Mouse (Mus musculus) effector memory CD4-positive, alpha-beta T cell, adult 5 months (primary cell): ENCODE data around the gene Clcf1. TPM values are rescaled to one million over a fixed set of nuclear protein-coding genes. Genes with fewer than 3 reads are reported as not detected.

Source experiments
- polyA plus RNA-seq: library from polyadenylated mRNA; unstranded; fragments of 100-300 nt; shearing (Covaris generic); gene quantifications from one replicate; pipeline ENCODE4 v1.2.1, GENCODE M21; 2017

Clcf1 gene
- polyA plus RNA-seq: 36.7 TPM

DNA sequence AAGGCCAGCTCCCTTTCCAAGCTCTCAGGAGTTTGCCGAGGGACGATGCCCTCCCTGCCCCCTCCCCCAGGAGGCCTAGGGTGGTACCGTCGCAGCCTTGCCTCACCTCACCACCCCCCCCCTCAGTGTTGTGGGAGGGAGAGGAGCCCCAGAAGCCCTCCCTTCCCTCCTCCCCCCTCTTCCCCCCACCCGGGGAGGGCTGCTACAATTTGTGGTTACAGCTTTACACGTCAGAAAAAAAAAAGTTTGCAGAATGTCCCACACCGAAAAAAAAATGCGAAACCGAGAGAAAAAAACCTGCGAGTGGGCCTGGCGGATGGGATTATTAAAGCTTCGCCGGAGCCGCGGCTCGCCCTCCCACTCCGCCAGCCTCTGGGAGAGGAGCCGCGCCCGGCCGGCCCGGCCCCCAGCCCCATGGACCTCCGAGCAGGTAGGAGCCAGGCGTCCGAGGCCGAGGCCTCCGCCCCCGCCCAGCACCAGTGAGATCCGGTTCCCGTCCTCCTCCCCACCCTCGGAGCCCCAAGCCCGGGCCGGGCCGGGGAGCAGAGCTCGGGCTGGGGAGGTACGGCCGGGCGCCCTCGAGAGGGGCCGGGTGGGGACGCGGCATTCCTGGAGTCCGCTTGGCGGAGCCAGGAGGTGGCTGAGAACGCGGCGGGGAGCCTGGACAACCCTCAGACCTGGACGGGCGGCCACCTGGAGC lies at the start of gene Clcf1, which contains the start of gene AC109138.7:
Clcf1 (plus strand) TSS at position 168 of the 700 bp plus-strand sequence.
AC109138.7 (plus strand) TSS at position 287 of the 700 bp plus-strand sequence.

GRCm38 (mm10) chr19:4175368-4175947 lies 38.6 kb upstream of the Clcf1 start, which contains the start of gene Carns1:
Gene Carns1 (minus strand): TSS chr19:4175479.

DNA sequence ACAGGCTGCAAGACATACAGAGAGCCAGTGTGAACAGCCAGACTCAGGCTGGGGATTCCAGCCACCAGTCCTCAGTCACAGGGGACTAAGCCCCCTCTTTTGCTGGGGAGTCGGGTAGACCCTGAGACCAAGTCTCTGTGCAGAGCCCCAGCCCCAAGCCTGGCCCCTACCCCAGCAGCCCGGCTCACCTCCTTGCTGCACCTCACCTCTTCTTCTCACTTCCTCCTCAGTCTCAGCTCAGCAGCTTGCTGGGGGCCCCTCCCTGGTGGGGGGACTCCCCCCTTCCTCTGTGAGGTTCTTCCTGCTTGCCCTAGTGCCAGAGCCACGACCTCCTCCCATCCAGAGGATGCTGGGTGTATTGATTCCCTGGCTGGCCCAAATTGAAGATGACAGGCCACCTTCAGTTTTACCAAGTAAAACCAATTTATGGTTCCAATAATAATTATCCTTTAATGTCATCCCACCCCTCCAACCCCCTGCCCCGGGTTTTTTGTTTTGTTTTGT lies 23.2 kb upstream of the Clcf1 start, which contains the start of gene Tbc1d10c:
Tbc1d10c (minus strand) TSS at position 454 of the 504 bp plus-strand sequence.

GRCm38 (mm10) chr19:4191528-4192250 lies 22.3 kb upstream of the Clcf1 start, which contains the start of gene Ppp1ca:
Gene Ppp1ca (plus strand): TSS chr19:4192065.

DNA sequence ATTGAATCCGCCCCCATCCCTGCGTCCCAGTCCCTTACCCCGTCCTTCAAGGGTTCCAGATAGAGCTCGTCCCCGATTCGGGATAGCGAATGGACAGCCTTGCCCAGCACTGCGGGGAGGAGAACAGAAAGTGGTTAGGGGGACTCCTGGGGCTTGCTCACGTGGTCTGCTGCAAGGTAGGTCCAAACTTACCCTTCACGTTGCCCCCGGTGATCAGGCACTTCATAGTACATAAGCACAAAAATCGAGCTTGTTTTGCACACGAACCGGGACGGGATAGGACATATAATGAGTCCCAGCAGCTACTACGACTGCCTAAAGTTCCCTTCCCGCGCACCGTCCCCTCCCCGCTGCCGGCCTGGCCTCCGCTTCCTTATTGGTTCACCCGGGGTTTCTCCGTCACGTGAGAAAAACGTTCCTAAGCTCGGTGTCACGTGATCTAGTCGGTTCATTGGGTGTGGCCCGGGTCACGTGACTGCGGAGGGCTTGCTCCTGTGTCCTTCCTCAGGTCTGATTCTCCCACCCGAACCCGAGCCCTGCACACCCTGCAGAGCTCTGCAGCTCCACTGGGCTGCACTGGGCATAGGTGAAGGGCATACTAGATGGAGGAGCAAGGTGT lies 12.6 kb upstream of the Clcf1 start, which contains the start of gene Rad9a:
Rad9a (minus strand) TSS at position 372 of the 619 bp plus-strand sequence.

DNA sequence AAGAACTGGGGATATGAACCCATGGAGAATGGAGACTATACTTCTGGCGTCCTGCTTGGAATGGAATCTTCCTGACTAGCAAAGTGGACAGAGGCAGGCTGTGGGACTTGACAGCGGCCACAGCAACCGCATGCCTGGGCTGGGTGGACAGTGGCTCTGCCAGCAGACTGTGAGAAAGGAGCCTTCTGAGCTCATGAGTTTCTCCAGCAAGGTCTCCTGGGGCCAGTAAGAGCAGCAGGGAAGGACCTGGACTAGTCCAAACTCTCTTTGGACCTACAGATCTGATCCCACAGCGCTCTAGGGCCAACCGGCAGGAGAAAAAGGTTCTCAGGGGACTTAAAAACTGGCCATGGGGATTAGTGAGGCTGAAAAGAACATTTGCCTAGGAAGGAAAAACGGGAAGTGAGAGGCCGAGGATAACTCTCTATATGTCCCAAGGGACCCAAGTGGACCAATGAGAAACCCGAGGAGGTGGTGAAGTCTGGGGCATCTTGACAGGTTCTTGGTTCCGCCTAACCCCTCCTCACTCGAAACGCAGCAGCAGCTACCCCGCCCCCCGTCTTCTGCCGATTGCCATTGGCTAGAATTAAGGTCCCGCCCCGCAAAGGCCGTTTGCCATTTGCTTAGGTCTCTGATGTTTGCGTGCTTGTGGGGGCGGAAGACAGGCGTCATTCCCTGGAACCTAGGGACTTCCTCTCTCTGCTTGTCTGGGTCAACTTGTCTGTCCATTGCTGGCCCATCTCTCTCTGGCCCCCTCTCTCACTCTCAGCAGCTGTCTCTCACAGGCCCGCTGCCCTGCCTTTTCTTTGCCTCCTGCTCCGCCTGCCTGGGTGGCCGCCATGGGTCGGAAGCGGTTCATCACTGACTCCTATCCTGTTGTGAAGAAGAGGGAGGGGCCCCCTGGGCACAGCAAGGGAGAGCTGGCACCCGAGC lies 17.5 kb downstream of the Clcf1 start, which contains the start of gene Pold4:
Pold4 (plus strand) TSS at position 647 of the 933 bp plus-strand sequence.

GRCm38 (mm10) chr19:4268566-4269361 lies 54.7 kb downstream of the Clcf1 start, which contains the start of gene Ssh3:
Gene Ssh3 (minus strand): TSS chr19:4269180.

Other genes with a start within 250 kb of the Clcf1 start
- gene Aldh3b2, start 241.9 kb upstream of the Clcf1 start, polyA plus RNA-seq: not detected
- not detected for gene Acy3, start 227.7 kb upstream of the Clcf1 start, polyA plus RNA-seq
- gene Tbx10, start 221.5 kb upstream of the Clcf1 start, polyA plus RNA-seq: not detected
- gene Nudt8, start 213.7 kb upstream of the Clcf1 start, polyA plus RNA-seq: 10.5 TPM
- gene Gm49405, start 213.6 kb upstream of the Clcf1 start, polyA plus RNA-seq: 1.0 TPM
- 2.4 TPM for gene Doc2g, start 210.9 kb upstream of the Clcf1 start, polyA plus RNA-seq
- gene Ndufv1, start 201.4 kb upstream of the Clcf1 start, polyA plus RNA-seq: 104 TPM
- 355 TPM for gene Gstp1, start 176.3 kb upstream of the Clcf1 start, polyA plus RNA-seq
- 3.3 TPM for gene Gstp2, start 168.2 kb upstream of the Clcf1 start, polyA plus RNA-seq
- gene Gstp3, start 154.7 kb upstream of the Clcf1 start, polyA plus RNA-seq: 56.1 TPM
- not detected for gene Cabp2, start 132.7 kb upstream of the Clcf1 start, polyA plus RNA-seq
- 441 TPM for gene Cdk2ap2, start 117.1 kb upstream of the Clcf1 start, polyA plus RNA-seq
- 253 TPM for gene Pitpnm1, start 114.2 kb upstream of the Clcf1 start, polyA plus RNA-seq
- gene Aip, start 88.4 kb upstream of the Clcf1 start, polyA plus RNA-seq: 150 TPM
- gene Gpr152, start 74.5 kb upstream of the Clcf1 start, polyA plus RNA-seq: not detected
- gene Cabp4, start 70.2 kb upstream of the Clcf1 start, polyA plus RNA-seq: not detected
- 192 TPM for gene Coro1b, start 65.6 kb upstream of the Clcf1 start, polyA plus RNA-seq
- 341 TPM for gene Ptprcap, start 60.6 kb upstream of the Clcf1 start, polyA plus RNA-seq
- 46.8 TPM for gene Rps6kb2, start 50.9 kb upstream of the Clcf1 start, polyA plus RNA-seq
- 15.2 TPM for gene Carns1, start 38.8 kb upstream of the Clcf1 start, polyA plus RNA-seq
- gene Tbc1d10c, start 23.0 kb upstream of the Clcf1 start, polyA plus RNA-seq: 376 TPM
- 688 TPM for gene Ppp1ca, start 22.2 kb upstream of the Clcf1 start, polyA plus RNA-seq
- gene Rad9a, start 12.6 kb upstream of the Clcf1 start, polyA plus RNA-seq: 27.5 TPM
- not detected for gene AC109138.7, start 119 bp downstream of the Clcf1 start, polyA plus RNA-seq
- gene Pold4, start 17.7 kb downstream of the Clcf1 start, polyA plus RNA-seq: 62.7 TPM
- 0.67 TPM for gene Ssh3, start 54.9 kb downstream of the Clcf1 start, polyA plus RNA-seq
- gene Ankrd13d, start 68.9 kb downstream of the Clcf1 start, polyA plus RNA-seq: 8.1 TPM
- gene Grk2, start 92.0 kb downstream of the Clcf1 start, polyA plus RNA-seq: 237 TPM
- 84.1 TPM for gene Kdm2a, start 184.0 kb downstream of the Clcf1 start, polyA plus RNA-seq
- gene Rhod, start 225.2 kb downstream of the Clcf1 start, polyA plus RNA-seq: 5.9 TPM